Mouse (Mus musculus): ENCODE measurements around the gene Slc28a1.

GRCm38 (mm10) chr7:81123553-81123952 lies 9.0 kb downstream of the Slc28a1 start:
- TF ChIP-seq CTCF (IDR thresholded peaks at IDR 0.05; ENCODE audit: control insufficient read depth, insufficient read depth, insufficient replicate concordance, low read depth, low read length) (no peak), POLR2A (IDR thresholded peaks at IDR 0.05; ENCODE audit: control insufficient read depth, low read depth, low read length) (no peak)

Measured in testis, adult 2 months (tissue).